Mouse (Mus musculus) ovary, postnatal 36 days (tissue): Measurements from ENCODE around the gene Gm10197.
A peak's percentile ranks its signal among the peaks of the same experiment; 100 is the strongest.

ENCODE experiments used
- DNase-seq: peaks from one replicate; pipeline ENCODE4 v3.0.0; 2022; ENCODE audit warnings: low spot score, mixed read lengths

Gm10197 gene

GRCm38 (mm10) chr19:53359160-53360033, 12.2 kb downstream of the Gm10197 start:
- DNase-seq, result peak; percentile 48

- DNase-seq, result no peak
These were observed 16.5 kb downstream of the Gm10197 start for GRCm38 (mm10) chr19:53355065-53355464.

- DNase-seq, result no peak
These were observed 17.1 kb downstream of the Gm10197 start for GRCm38 (mm10) chr19:53354271-53355000.

GRCm38 (mm10) chr19:53353864-53354263, 17.7 kb downstream of the Gm10197 start:
- DNase-seq, result no peak

GRCm38 (mm10) chr19:53345766-53346165, 25.8 kb downstream of the Gm10197 start:
- no peak for DNase-seq

GRCm38 (mm10) chr19:53344062-53344461, 27.5 kb downstream of the Gm10197 start:
- no peak for DNase-seq

GRCm38 (mm10) chr19:53343174-53343881, 28.2 kb downstream of the Gm10197 start:
- no peak for DNase-seq

GRCm38 (mm10) chr19:53340423-53340822, 31.1 kb downstream of the Gm10197 start:
- no peak for DNase-seq

GRCm38 (mm10) chr19:53335241-53335640, 36.3 kb downstream of the Gm10197 start:
- DNase-seq, result no peak

- no peak for DNase-seq
These were observed 37.8 kb downstream of the Gm10197 start for GRCm38 (mm10) chr19:53333730-53334129.

- no peak for DNase-seq
These were observed 39.6 kb downstream of the Gm10197 start for GRCm38 (mm10) chr19:53331882-53332500.

- peak; percentile 84 for DNase-seq
These were observed 41.6 kb downstream of the Gm10197 start for GRCm38 (mm10) chr19:53329992-53330381.

- peak; percentile 90 for DNase-seq
These were observed 42.2 kb downstream of the Gm10197 start for GRCm38 (mm10) chr19:53329221-53329991.

- no peak for DNase-seq
These were observed 43.5 kb downstream of the Gm10197 start for GRCm38 (mm10) chr19:53328116-53328515.

GRCm38 (mm10) chr19:53325578-53326295, 45.8 kb downstream of the Gm10197 start:
- peak; percentile 45 for DNase-seq

GRCm38 (mm10) chr19:53324866-53325265, 46.7 kb downstream of the Gm10197 start:
- DNase-seq, result no peak

GRCm38 (mm10) chr19:53322438-53323048, 49.0 kb downstream of the Gm10197 start:
- no peak for DNase-seq
